Mouse (Mus musculus): ENCODE measurements around the gene 4930453N24Rik.

Gene 4930453N24Rik

GRCm38 (mm10) chr16:64719096-64719495 lies 51.9 kb downstream of the 4930453N24Rik start:
- DNase-seq: no peak

GRCm38 (mm10) chr16:64717814-64718213 lies 53.1 kb downstream of the 4930453N24Rik start:
- DNase-seq: no peak

- no peak for DNase-seq
Observed at GRCm38 (mm10) chr16:64711816-64712215, 59.1 kb downstream of the 4930453N24Rik start.

Measured in kidney, adult 11 months (tissue).